Mouse (Mus musculus): ENCODE measurements around the gene Golph3. TPM values are rescaled to one million over a fixed set of nuclear protein-coding genes. Genes with fewer than 3 reads are reported as not detected.

The Golph3 gene
- total and polyA plus RNA-seq, 2 experiments from 2014 or later: 63.6 to 134 TPM

DNA sequence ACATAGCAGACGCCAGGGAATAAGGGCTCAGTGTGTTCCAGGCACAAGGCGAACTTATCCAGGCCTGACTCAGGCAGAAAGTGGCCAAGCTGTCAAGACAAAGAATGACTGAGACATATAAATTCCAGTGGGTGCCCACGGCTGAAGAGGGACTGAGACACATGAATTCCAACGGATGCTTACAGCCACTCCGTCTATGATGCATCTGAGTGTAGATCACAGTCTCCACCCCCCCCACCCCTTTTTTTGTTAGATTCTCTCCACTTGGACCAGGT, 35.8 kb upstream of the Golph3 start:
- Histone ChIP-seq H3K27ac (peak overlapping the region; percentile 7; the same call in 1 of the 2 replicates), H3K4me1 (ENCODE audit: insufficient read depth, low read length) (no peaks in the 10 kb centered on the region), H3K4me3 (ENCODE audit: low read length) (no peak overlapping the region), H3K9me3 (ENCODE audit: low read length) (no peaks in the 10 kb centered on the region), H3K9ac (replicated peaks; ENCODE audit: low read length) (no peak overlapping the region), H3K27me3 (ENCODE audit: insufficient read depth, low read length) (no peaks in the 10 kb centered on the region), H3K36me3 (ENCODE audit: insufficient read depth, low read length) (no peaks in the 10 kb centered on the region), H3K4me2 (ENCODE audit: low read depth, low read length) (no peak overlapping the region)
- WGBS: 78% methylated on average over 5 of the region's 5 CpGs
- no peak for DNase-seq (ENCODE audit: low spot score)
- no peak for TF ChIP-seq CTCF (IDR thresholded peaks at IDR 0.05; ENCODE audit: low read depth)
- no peak for ATAC-seq

DNA sequence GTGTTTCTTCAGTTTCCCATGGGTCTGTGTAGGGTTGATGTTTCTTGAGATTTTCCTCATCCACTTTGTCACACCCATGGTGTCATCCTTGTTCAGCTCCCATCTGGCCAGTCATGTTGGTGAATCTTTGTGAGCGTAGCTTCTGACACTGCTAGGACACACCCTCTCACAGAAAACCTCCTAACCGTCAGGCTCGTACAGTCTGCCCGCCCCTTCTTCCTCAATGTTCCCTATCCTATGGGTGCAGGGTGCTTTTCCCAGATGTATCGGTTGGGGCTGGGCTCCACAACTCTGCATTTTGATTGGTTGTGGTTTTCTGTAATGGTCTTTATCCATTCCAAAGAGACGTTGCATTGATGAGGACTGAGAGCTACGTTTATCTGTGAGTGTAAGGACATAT, 30.9 kb upstream of the Golph3 start:
- TF ChIP-seq CTCF (IDR thresholded peaks at IDR 0.05; ENCODE audit: low read depth): no peak
- H3K4me2 ChIP-seq (ENCODE audit: low read depth, low read length): no peak overlapping the region
- no peaks in the 10 kb centered on the region for H3K27me3 ChIP-seq (ENCODE audit: insufficient read depth, low read length)
- ATAC-seq (no peak), DNase-seq (ENCODE audit: low spot score) (no peak)
- no peaks in the 10 kb centered on the region for H3K4me1 ChIP-seq (ENCODE audit: insufficient read depth, low read length)
- no peaks in the 10 kb centered on the region for H3K9me3 ChIP-seq (ENCODE audit: low read length)
- H3K36me3 ChIP-seq (ENCODE audit: insufficient read depth, low read length): no peaks in the 10 kb centered on the region
- no peak overlapping the region for H3K27ac ChIP-seq
- no peak overlapping the region for H3K4me3 ChIP-seq (ENCODE audit: low read length)
- WGBS: 89% methylated on average over 7 of the region's 7 CpGs
- H3K9ac ChIP-seq (replicated peaks; ENCODE audit: low read length): no peak overlapping the region

GRCm38 (mm10) chr15:12291757-12292156, 29.5 kb upstream of the Golph3 start:
- Histone ChIP-seq H3K27ac (no peak overlapping the region), H3K36me3 (ENCODE audit: insufficient read depth, low read length) (no peaks in the 10 kb centered on the region), H3K9me3 (ENCODE audit: low read length) (no peaks in the 10 kb centered on the region), H3K9ac (replicated peaks; ENCODE audit: low read length) (no peak overlapping the region), H3K4me2 (ENCODE audit: low read depth, low read length) (no peak overlapping the region), H3K4me1 (ENCODE audit: insufficient read depth, low read length) (no peaks in the 10 kb centered on the region), H3K27me3 (ENCODE audit: insufficient read depth, low read length) (no peaks in the 10 kb centered on the region), H3K4me3 (ENCODE audit: low read length) (no peak overlapping the region)
- DNase-seq (ENCODE audit: low spot score) (no peak), ATAC-seq (no peak)
- WGBS: 95% methylated on average over 2 of the region's 2 CpGs
- no peak for TF ChIP-seq CTCF (IDR thresholded peaks at IDR 0.05; ENCODE audit: low read depth)

DNA sequence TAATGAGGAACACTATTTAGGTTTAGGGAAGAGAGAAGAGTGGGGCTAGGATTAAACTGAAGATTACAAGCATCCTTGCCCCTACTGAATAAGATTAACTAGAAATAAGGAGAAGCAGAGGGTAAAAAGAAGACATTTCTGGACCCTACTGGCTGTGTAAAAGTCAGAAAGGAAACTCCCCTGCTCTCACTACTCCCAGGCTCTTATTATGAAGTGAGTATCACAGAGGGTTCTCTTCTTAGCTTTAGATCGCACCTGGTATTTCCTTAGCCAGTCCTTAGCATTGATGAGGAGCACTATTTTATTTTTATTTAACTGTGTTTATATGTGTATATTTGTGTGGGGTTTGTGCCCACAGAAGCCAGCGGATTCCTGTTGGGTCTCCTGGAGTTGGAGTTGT, 25.0 kb upstream of the Golph3 start:
- ATAC-seq: no peak
- WGBS: 74% methylated on average over 2 of the region's 2 CpGs

DNA sequence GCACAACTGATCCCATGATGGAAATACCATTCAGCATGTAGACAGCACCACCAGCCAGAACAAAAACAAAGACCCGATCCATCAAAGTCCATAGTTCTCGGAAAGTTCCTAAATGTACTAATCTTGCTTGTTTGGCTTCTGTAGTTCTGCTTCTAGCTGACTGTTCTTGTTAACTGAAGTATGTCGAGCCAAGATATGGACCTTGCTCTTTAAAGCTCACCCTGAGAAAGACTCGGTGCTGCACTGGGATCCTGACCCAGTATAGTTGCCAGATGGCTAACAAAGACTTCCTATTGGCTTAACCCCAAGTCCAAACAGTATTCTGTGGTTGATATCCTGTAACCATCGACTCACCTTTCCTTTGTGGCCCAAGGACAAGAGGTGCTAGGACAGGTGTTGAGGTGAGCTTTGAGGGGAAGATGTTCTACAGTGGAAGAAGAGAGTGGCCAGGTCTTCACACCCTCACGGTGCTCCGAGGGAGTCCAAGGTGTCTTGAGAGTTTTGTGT, 23.0 kb upstream of the Golph3 start:
- Histone ChIP-seq H3K27me3 (ENCODE audit: insufficient read depth, low read length) (no peaks in the 10 kb centered on the region), H3K4me1 (ENCODE audit: insufficient read depth, low read length) (no peaks in the 10 kb centered on the region), H3K9me3 (ENCODE audit: low read length) (no peaks in the 10 kb centered on the region), H3K4me2 (ENCODE audit: low read depth, low read length) (no peak overlapping the region), H3K36me3 (ENCODE audit: insufficient read depth, low read length) (no peaks in the 10 kb centered on the region), H3K9ac (replicated peaks; ENCODE audit: low read length) (no peak overlapping the region), H3K4me3 (ENCODE audit: low read length) (no peak overlapping the region), H3K27ac (no peak overlapping the region)
- no peak for DNase-seq (ENCODE audit: low spot score)
- no peak for TF ChIP-seq CTCF (IDR thresholded peaks at IDR 0.05; ENCODE audit: low read depth)
- no peak for ATAC-seq
- WGBS: 85% methylated on average over 7 of the region's 7 CpGs

More for the DNA sequence above, 25.0 kb upstream of the Golph3 start:
- H3K4me3 ChIP-seq (ENCODE audit: low read length): no peak overlapping the region
- no peak overlapping the region for H3K9ac ChIP-seq (replicated peaks; ENCODE audit: low read length)
- no peaks in the 10 kb centered on the region for H3K4me1 ChIP-seq (ENCODE audit: insufficient read depth, low read length)
- H3K27me3 ChIP-seq (ENCODE audit: insufficient read depth, low read length): no peaks in the 10 kb centered on the region
- no peak overlapping the region for H3K27ac ChIP-seq
- no peak overlapping the region for H3K4me2 ChIP-seq (ENCODE audit: low read depth, low read length)
- no peak for TF ChIP-seq CTCF (IDR thresholded peaks at IDR 0.05; ENCODE audit: low read depth)
- no peaks in the 10 kb centered on the region for H3K36me3 ChIP-seq (ENCODE audit: insufficient read depth, low read length)
- no peaks in the 10 kb centered on the region for H3K9me3 ChIP-seq (ENCODE audit: low read length)
- no peak for DNase-seq (ENCODE audit: low spot score)

- H3K36me3 ChIP-seq (ENCODE audit: insufficient read depth, low read length): no peaks in the 10 kb centered on the region
- H3K4me2 ChIP-seq (ENCODE audit: low read depth, low read length): no peak overlapping the region
- no peak for TF ChIP-seq CTCF (IDR thresholded peaks at IDR 0.05; ENCODE audit: low read depth)
- 70% methylated on average over 5 of the region's 6 CpGs for WGBS
- DNase-seq (ENCODE audit: low spot score) (no peak), ATAC-seq (no peak)
- no peaks in the 10 kb centered on the region for H3K27me3 ChIP-seq (ENCODE audit: insufficient read depth, low read length)
- no peak overlapping the region for H3K9ac ChIP-seq (replicated peaks; ENCODE audit: low read length)
- no peak overlapping the region for H3K27ac ChIP-seq
- no peak overlapping the region for H3K4me3 ChIP-seq (ENCODE audit: low read length)
- no peaks in the 10 kb centered on the region for H3K9me3 ChIP-seq (ENCODE audit: low read length)
- no peaks in the 10 kb centered on the region for H3K4me1 ChIP-seq (ENCODE audit: insufficient read depth, low read length)
Measured at GRCm38 (mm10) chr15:12301771-12302170, 19.5 kb upstream of the Golph3 start.

- WGBS: 64% methylated on average over 8 of the region's 8 CpGs
- H3K4me3 ChIP-seq (ENCODE audit: low read length): no peak overlapping the region
- DNase-seq (ENCODE audit: low spot score) (no peak), ATAC-seq (no peak)
- H3K27ac ChIP-seq: no peak overlapping the region
- H3K36me3 ChIP-seq (ENCODE audit: insufficient read depth, low read length): no peaks in the 10 kb centered on the region
- H3K27me3 ChIP-seq (ENCODE audit: insufficient read depth, low read length): no peaks in the 10 kb centered on the region
- TF ChIP-seq CTCF (IDR thresholded peaks at IDR 0.05; ENCODE audit: low read depth): no peak
- H3K9ac ChIP-seq (replicated peaks; ENCODE audit: low read length): no peak overlapping the region
- H3K4me2 ChIP-seq (ENCODE audit: low read depth, low read length): no peak overlapping the region
- H3K9me3 ChIP-seq (ENCODE audit: low read length): no peaks in the 10 kb centered on the region
- H3K4me1 ChIP-seq (ENCODE audit: insufficient read depth, low read length): no peaks in the 10 kb centered on the region
Measured at GRCm38 (mm10) chr15:12306188-12307071, 14.8 kb upstream of the Golph3 start.

Measured in hindbrain, postnatal 0 days (tissue).